Mouse (Mus musculus) hindbrain, embryonic 12.5 days (tissue): ENCODE measurements around the gene Nbas. TPM values are rescaled to one million over a fixed set of nuclear protein-coding genes. Genes with fewer than 3 reads are reported as not detected.

Experiments used
- ATAC-seq: fragments of 200-750 bp; cut with Nextera tagmentation; 2 replicates; pipeline ENCODE4 v1.8.0; 2017; ENCODE audit warnings: moderate TSS enrichment; ENCODE audit not compliant: low FRiP score
- H3K27ac ChIP-seq: fragments of 300-500 bp; sonication (generic); 2 replicates; pipeline ENCODE4 v1.5.1; 2016; ENCODE audit warnings: mild to moderate bottlenecking
- H3K27me3 ChIP-seq: fragments of 300-500 bp; sonication (generic); 2 replicates; pipeline ENCODE4 v1.6.1; 2016; ENCODE audit warnings: mild to moderate bottlenecking
- H3K36me3 ChIP-seq: fragments of 300-500 bp; sonication (generic); 2 replicates; pipeline ENCODE4 v1.6.1; 2016; ENCODE audit warnings: mild to moderate bottlenecking
- H3K4me1 ChIP-seq: fragments of 300-500 bp; sonication (generic); 2 replicates; pipeline ENCODE4 v1.6.1; 2016
- H3K4me2 ChIP-seq: fragments of 300-500 bp; sonication (generic); replicated peaks from 2 replicates; pipeline ENCODE4 v1.6.1; 2016; ENCODE audit warnings: mild to moderate bottlenecking
- H3K4me3 ChIP-seq: fragments of 300-500 bp; sonication (generic); 2 replicates; pipeline ENCODE4 v1.5.1; 2016; ENCODE audit warnings: mild to moderate bottlenecking
- H3K9ac ChIP-seq: fragments of 300-500 bp; sonication (generic); 2 replicates; pipeline ENCODE4 v1.6.1; 2016; ENCODE audit warnings: mild to moderate bottlenecking, moderate library complexity
- H3K9me3 ChIP-seq: fragments of 300-500 bp; sonication (generic); replicated peaks from 2 replicates; pipeline ENCODE4 v1.6.1; 2016; ENCODE audit warnings: mild to moderate bottlenecking
- WGBS: fragments of 180-500 bp; shearing (Covaris S2); methylation state at CpG from one replicate; pipeline ENCODE4 v1.1.7; 2016; 5-methylcytosine and 5-hydroxymethylcytosine counted together
- polyA plus RNA-seq: library from polyadenylated mRNA; unstranded; fragments of >200 nt; fragmentation: Nextera tagmentation; extraction: Ambion mirVana; gene quantifications from 2 replicates; pipeline ENCODE4 v1.2.1, GENCODE M21; 2016

Nbas gene
- polyA plus RNA-seq, 1 experiment from 2014 or later = 19.1 TPM

DNA sequence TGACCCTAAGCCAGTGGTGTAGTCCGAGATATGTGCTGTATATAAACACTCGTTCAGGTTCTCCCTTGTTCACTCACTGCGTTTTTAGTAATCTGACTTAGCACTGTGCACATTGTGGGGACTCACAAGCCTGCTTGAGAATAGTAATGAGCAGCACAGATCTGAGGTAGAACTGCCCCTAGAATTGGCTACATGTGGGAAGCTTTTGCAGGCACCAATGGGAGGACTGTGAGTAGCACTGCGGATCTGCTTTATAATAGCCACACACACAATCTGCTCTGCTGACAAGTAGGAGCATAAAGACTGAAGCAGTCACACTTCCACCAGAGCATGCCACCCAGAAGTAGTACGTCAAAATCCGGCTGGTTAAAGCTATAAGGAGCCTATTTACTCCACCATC is 228.3 kb downstream of the Nbas start:
- no peak for ATAC-seq
- no peaks in the 10 kb centered on the region for H3K4me1 ChIP-seq

DNA sequence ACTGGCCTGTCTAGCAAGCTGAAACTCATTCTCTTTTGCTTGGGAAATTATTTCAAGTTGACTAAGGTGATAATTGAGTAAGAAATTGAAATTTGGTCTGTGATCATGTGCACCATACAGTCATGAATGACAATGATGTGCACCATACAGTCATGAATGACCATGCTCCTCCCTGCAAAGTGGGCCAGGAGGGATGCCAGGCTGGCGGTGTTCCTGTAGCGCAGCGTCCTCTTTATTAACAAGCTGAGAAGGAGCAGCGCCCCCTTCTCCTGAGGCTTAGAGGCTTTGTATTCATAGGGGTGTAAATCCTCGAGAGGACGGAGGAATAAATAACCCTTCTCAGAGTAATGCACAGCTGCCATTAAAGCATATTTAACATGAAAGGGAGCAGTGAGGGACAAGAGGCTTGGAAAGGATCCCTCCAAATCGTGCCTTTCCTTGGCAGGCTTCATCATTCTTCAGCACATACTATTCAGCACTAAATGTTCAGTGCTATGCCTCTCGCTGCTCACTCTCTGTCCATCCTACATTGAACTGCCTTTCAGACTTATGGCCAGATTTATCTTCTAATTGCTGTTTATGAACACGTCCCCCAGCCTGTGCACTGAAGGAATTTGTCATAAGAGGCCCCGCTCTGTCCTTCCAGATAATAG is 230.4 kb downstream of the Nbas start:
- no peaks in the 10 kb centered on the region for H3K36me3 ChIP-seq
- ATAC-seq = no peak
- H3K27ac ChIP-seq = no peak overlapping the region
- no peak overlapping the region for H3K4me2 ChIP-seq
- no peaks in the 10 kb centered on the region for H3K27me3 ChIP-seq
- no peak overlapping the region for H3K4me3 ChIP-seq
- no peak overlapping the region for H3K9ac ChIP-seq
- H3K4me1 ChIP-seq = no peaks in the 10 kb centered on the region
- 80% methylated on average over 10 of the region's 10 CpGs for WGBS
- H3K9me3 ChIP-seq = no peaks in the 10 kb centered on the region

More for the DNA sequence above, 228.3 kb downstream of the Nbas start:
- H3K27ac ChIP-seq = no peak overlapping the region
- 87% methylated on average over 6 of the region's 6 CpGs for WGBS
- H3K9me3 ChIP-seq = no peaks in the 10 kb centered on the region
- H3K27me3 ChIP-seq = no peaks in the 10 kb centered on the region
- no peak overlapping the region for H3K4me2 ChIP-seq
- H3K9ac ChIP-seq = no peak overlapping the region
- H3K36me3 ChIP-seq = no peaks in the 10 kb centered on the region
- no peak overlapping the region for H3K4me3 ChIP-seq

DNA sequence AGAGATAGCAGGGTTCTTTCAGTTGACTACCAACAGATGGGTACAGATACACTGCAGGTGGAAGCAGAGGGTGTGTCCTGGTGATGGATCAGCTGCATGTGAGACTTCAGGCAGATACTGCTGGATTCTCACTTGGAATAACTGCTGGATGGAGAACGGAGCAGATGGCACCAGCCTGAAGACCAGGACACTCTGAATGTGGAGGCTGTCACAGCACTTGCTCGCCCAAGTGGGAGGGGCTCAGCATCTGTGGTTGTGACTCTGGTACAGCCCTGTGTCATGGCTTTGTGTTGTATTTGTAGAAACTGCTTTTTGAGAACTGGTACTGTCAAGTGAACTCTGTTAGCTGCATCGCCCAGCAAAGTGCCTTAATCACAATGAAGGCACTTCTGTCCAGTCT is 231.3 kb downstream of the Nbas start:
- no peak overlapping the region for H3K27ac ChIP-seq
- no peak for ATAC-seq
- 85% methylated on average over 3 of the region's 3 CpGs for WGBS
- no peaks in the 10 kb centered on the region for H3K36me3 ChIP-seq
- no peaks in the 10 kb centered on the region for H3K27me3 ChIP-seq
- no peak overlapping the region for H3K4me2 ChIP-seq
- no peaks in the 10 kb centered on the region for H3K4me1 ChIP-seq
- H3K9ac ChIP-seq = no peak overlapping the region
- H3K9me3 ChIP-seq = no peaks in the 10 kb centered on the region
- H3K4me3 ChIP-seq = no peak overlapping the region

DNA sequence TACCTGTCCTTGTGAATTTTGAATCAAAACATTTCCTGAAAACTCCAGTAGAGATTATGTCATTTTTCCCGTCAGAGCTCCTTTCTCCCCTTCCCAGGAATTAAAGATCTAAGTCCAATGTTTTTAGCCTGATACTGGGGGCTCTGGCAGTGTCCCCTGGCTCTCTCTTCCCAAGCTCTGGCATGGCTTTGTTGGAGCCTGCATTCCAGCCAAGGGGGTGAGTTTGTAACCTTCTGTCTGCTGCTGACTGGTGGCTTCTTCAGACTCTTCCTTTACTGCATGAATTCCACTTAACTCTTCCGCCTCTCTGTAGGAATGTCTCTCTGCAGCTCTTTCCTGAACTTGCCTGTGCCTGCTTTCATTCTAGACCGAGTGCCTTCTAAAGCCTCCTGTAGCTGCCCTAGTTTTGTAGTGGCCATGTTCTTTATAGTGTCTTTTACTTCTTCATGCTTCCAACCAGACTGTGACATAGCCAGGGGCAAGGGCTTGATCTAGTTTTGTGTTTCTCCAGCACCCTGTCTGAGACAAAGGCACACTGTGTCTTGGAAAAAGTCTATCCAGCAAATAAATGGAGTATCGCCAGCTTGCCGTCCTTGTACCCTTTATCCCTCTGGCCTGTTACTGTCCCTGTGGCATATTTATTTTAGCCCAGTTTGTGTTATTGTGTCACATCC is 236.0 kb downstream of the Nbas start:
- H3K4me1 ChIP-seq = no peaks in the 10 kb centered on the region
- H3K4me2 ChIP-seq = no peak overlapping the region
- no peak overlapping the region for H3K9ac ChIP-seq
- no peaks in the 10 kb centered on the region for H3K27me3 ChIP-seq
- WGBS = 83% methylated on average over 5 of the region's 5 CpGs
- H3K9me3 ChIP-seq = no peaks in the 10 kb centered on the region
- no peak overlapping the region for H3K27ac ChIP-seq
- ATAC-seq = no peak
- no peak overlapping the region for H3K4me3 ChIP-seq
- H3K36me3 ChIP-seq = no peaks in the 10 kb centered on the region

DNA sequence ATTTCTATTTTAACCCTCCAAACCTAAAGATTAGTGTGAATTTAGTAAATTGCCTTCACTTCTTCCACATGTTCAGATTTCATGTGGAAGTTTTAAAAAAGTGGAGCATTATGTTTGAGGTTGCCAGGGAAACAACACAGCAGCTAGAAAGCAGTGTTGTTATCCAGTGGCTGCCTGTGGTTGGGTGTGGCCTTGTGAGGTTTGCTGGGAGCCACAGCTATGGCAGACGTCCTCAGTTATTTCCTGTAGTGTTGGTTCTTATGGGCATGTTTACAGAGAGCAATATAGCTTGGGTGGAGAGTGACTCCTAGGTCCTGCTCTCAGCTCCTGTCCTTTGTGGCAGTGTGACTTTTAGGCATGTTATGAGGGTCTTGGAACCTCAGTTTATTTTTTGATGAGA is 249.1 kb downstream of the Nbas start:
- peaks cover 18% of the 10 kb centered on the region for H3K36me3 ChIP-seq
- H3K9ac ChIP-seq = no peak overlapping the region
- no peak overlapping the region for H3K27ac ChIP-seq
- no peak overlapping the region for H3K4me2 ChIP-seq
- no peaks in the 10 kb centered on the region for H3K9me3 ChIP-seq
- no peaks in the 10 kb centered on the region for H3K4me1 ChIP-seq
- H3K4me3 ChIP-seq = no peak overlapping the region
- WGBS = 43% methylated on average over 1 of the region's 1 CpGs
- H3K27me3 ChIP-seq = no peaks in the 10 kb centered on the region
- no peak for ATAC-seq

DNA sequence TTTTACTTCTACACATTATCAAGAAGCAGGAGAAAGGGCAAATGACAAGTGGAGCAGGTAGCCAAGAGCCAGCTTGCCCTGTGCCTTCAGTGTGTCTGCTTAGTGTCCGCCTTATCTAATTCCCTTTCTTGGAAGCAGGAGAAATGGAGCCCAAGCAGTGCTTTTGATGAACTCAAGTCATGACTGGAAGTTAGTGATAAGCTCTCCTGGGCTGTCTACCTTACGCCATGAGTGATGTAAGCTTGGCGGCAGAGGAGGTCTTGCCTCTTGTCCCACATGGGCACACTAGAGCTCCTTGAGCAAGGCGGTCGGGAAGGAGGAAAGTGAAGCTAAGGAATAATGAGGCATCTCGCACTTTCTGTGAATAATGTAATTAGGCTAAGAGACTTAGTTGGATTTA is 250.5 kb downstream of the Nbas start:
- no peak for ATAC-seq
- Histone ChIP-seq H3K4me2 (no peak overlapping the region), H3K4me1 (no peaks in the 10 kb centered on the region), H3K36me3 (peaks cover 15% of the 10 kb centered on the region), H3K4me3 (no peak overlapping the region), H3K27ac (no peak overlapping the region), H3K27me3 (no peaks in the 10 kb centered on the region), H3K9ac (no peak overlapping the region), H3K9me3 (no peaks in the 10 kb centered on the region)
- WGBS = 93% methylated on average over 6 of the region's 6 CpGs

DNA sequence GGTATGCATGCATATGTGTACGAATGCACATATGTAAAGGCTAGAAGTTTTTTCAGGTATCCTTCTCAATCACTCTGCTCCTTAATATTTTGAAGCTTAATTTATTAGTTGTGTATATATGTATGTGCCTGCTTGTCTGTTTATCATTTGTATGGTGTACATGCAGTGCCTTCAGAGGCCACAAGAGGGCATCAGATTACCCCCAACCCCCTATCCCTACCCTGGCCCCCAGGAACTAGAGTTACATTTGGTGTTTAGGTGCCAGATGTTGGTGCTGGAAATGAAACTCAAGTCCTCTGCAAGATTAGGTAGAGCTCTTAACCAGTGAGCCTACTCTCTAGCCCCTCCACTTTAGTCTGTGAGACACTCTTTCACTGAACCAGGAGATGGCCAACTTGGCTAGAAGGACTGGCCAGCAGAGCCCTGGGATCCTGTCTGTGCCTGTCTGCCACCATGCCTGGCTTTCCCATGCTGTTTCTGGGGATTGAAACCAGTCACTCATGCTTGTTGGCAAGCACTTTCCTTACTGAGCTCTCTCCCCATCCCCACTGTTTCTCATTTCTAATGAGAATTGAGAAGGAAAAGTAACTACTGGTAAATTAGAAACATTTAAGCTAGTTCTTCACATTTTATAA is 263.9 kb downstream of the Nbas start:
- no peak for ATAC-seq
- Histone ChIP-seq H3K4me3 (no peak overlapping the region), H3K27ac (no peak overlapping the region), H3K36me3 (no peaks in the 10 kb centered on the region), H3K4me1 (no peaks in the 10 kb centered on the region), H3K9ac (no peak overlapping the region), H3K27me3 (no peaks in the 10 kb centered on the region), H3K9me3 (no peaks in the 10 kb centered on the region), H3K4me2 (no peak overlapping the region)
- 87% methylated on average over 1 of the region's 1 CpGs for WGBS

DNA sequence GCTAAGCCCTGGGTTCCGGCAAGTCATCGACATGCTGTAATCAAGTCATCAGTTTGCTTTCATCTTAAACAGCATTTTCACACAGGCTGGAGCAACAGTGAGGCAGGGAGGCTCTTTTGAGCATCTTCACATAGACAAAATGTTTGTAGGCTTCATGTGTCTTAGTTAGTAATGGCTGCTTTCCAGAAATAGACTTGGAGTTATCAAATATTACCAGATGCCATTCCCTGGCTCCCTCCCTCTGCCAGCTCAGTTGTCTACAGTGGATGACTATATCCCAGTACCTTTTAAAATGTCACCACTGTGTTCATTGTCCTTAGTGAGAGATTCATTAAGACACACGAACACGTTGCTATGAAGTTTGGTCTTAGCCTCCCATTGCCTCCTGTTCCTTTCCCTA is 270.2 kb downstream of the Nbas start:
- 90% methylated on average over 4 of the region's 4 CpGs for WGBS
- Histone ChIP-seq H3K27me3 (no peaks in the 10 kb centered on the region), H3K9ac (no peak overlapping the region), H3K36me3 (no peaks in the 10 kb centered on the region), H3K4me3 (no peak overlapping the region), H3K4me2 (no peak overlapping the region), H3K9me3 (no peaks in the 10 kb centered on the region), H3K27ac (no peak overlapping the region), H3K4me1 (no peaks in the 10 kb centered on the region)
- ATAC-seq = no peak

DNA sequence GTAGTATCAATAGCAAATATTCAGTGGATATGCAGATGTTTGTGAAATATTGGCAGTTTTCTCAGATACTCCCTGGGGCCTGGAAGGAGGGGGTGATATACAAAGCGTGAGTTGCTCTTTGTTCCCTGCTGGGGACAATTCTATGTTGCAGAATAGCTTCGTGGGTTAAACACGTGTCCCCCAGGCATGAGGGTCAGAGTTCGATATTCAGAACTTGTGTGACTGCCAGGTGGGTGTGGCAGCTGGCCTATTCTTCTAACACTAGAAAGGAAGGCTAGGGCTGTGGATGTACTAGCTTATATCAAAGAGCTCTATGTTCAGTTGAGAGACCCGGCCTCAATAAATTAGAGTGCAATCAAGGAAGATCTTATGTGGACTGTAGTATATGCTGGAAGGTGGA is 274.9 kb downstream of the Nbas start:
- H3K27ac ChIP-seq = no peak overlapping the region
- H3K9ac ChIP-seq = no peak overlapping the region
- no peak overlapping the region for H3K4me3 ChIP-seq
- no peaks in the 10 kb centered on the region for H3K9me3 ChIP-seq
- no peak overlapping the region for H3K4me2 ChIP-seq
- H3K36me3 ChIP-seq = no peaks in the 10 kb centered on the region
- WGBS = 50% methylated on average over 5 of the region's 5 CpGs
- ATAC-seq = no peak
- no peaks in the 10 kb centered on the region for H3K4me1 ChIP-seq
- H3K27me3 ChIP-seq = no peaks in the 10 kb centered on the region

DNA sequence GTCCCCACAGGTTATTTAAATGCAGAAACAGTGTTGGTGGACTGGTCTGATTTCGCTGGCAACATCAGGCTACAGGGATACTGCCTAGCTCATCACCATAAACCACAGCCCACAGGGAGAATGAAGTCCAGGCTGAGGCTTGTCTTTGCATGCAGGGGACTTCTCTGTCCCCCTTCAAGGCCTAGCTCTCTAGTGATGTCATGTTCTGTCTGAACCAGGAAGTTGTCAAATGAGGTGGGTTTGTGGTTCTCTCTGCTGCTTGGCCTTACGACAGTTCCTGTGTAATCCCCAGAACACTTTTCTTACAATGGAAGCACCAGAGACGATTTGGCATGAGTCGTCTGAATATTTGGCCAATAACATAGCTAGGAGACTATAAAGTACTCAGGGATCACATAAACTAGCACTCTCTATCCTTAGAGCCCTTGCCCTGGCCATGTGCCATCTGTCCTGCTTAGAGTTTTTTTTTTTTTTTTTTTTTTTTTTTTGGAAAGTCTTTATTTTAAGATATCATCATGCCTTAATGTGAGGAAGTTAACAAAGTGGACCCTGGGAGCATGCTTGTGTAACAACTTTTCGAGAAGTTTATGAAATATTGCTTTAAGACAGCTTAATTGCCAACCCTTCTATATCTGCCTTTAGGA is 294.8 kb downstream of the Nbas start:
- H3K9ac ChIP-seq = no peak overlapping the region
- no peak overlapping the region for H3K4me2 ChIP-seq
- no peaks in the 10 kb centered on the region for H3K9me3 ChIP-seq
- H3K27ac ChIP-seq = no peak overlapping the region
- H3K4me1 ChIP-seq = no peaks in the 10 kb centered on the region
- WGBS = 88% methylated on average over 5 of the region's 5 CpGs
- H3K36me3 ChIP-seq = peaks cover 8% of the 10 kb centered on the region; the same call in 1 of the 2 replicates
- ATAC-seq = no peak
- no peaks in the 10 kb centered on the region for H3K27me3 ChIP-seq
- no peak overlapping the region for H3K4me3 ChIP-seq

DNA sequence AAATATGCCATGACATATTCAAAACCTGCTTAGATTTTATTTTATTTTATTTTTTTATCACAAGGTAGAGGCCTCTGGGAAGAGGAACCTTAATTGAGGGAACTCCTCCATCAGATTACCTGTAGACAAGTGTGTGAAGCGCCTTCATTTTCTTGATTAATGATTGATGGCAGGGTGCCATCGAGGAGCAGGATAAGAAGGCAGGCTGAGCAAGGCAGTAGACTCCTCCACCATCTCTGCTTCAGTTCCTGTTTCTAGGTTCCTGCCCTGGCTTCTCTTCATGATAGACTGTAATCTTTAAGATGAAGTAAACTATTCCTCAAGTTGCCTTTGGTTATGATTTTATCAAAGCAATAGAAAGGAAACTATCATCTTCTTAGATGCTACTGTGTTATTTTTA is 295.4 kb downstream of the Nbas start:
- Histone ChIP-seq H3K27me3 (no peaks in the 10 kb centered on the region), H3K9me3 (no peaks in the 10 kb centered on the region), H3K36me3 (peaks cover 8% of the 10 kb centered on the region; the same call in 1 of the 2 replicates), H3K4me3 (no peak overlapping the region), H3K9ac (no peak overlapping the region), H3K27ac (no peak overlapping the region), H3K4me1 (no peaks in the 10 kb centered on the region), H3K4me2 (no peak overlapping the region)
- WGBS = 89% methylated on average over 2 of the region's 2 CpGs
- no peak for ATAC-seq

DNA sequence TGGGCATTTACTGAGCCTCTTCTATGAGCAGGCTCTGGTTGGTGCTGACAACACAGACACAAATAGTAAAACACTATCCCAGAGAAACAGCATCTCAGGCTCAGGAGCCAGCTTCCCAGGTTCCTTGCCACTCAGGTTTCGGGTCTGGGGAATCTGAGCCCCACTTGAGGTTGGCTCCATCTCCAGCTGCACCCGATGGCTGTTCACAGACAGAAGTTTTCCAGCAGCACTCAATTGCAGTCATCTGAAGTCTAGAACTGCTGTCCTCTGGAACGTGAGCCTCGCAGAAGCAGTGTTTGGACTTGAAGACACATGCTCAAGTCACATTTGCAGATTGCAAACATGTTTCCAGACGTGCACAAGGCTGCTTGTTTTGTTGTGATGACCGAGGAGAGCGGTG is 297.5 kb downstream of the Nbas start:
- ATAC-seq = no peak
- 89% methylated on average over 7 of the region's 7 CpGs for WGBS

More for the DNA sequence above, 297.5 kb downstream of the Nbas start:
- H3K27me3 ChIP-seq = no peaks in the 10 kb centered on the region
- no peaks in the 10 kb centered on the region for H3K36me3 ChIP-seq
- H3K9ac ChIP-seq = no peak overlapping the region
- H3K4me2 ChIP-seq = no peak overlapping the region
- no peak overlapping the region for H3K4me3 ChIP-seq
- H3K9me3 ChIP-seq = no peaks in the 10 kb centered on the region
- H3K4me1 ChIP-seq = no peaks in the 10 kb centered on the region
- no peak overlapping the region for H3K27ac ChIP-seq
